Mouse (Mus musculus) erythroblast, embryonic 14.5 days (primary cell): ENCODE results near the gene Usf3.

ENCODE experiments used
- GATA1 ChIP-seq: IDR thresholded peaks from 2 replicates; pipeline ENCODE4 v1.6.1; 2012; ENCODE audit warnings: low read length, inconsistent platforms, mixed read lengths
- TAL1 ChIP-seq: IDR thresholded peaks from 3 replicates; pipeline ENCODE4 v1.6.1; 2012; ENCODE audit warnings: low read length, inconsistent platforms, mixed read lengths

GRCm38 (mm10) chr16:44173155-44173941 lies at the start of gene Usf3:
- no peak for TF ChIP-seq GATA1
- TF ChIP-seq TAL1: no peak
